Mouse (Mus musculus) bone marrow, adult 2 months (tissue): ENCODE measurements around the gene Smim9. TPM values are rescaled to one million over a fixed set of nuclear protein-coding genes. Genes with fewer than 3 reads are reported as not detected.

ENCODE experiments used
- H3K27ac ChIP-seq: fragments of 200-500 bp; 2 replicates; pipeline ENCODE4 v1.5.1; 2012; ENCODE audit warnings: low read depth, mild to moderate bottlenecking, control low read depth, inconsistent platforms, low read length; ENCODE audit not compliant: control insufficient read depth, poor library complexity, insufficient read depth
- H3K4me1 ChIP-seq: fragments of 200-500 bp; 2 replicates; pipeline ENCODE4 v1.6.1; 2011; ENCODE audit warnings: low read length; ENCODE audit not compliant: control insufficient read depth, insufficient read depth
- H3K4me3 ChIP-seq: fragments of 200-500 bp; replicated peaks from 2 replicates; pipeline ENCODE3; 2011; ENCODE audit warnings: mild to moderate bottlenecking, low read depth, low read length, control low read depth; ENCODE audit not compliant: control insufficient read depth
- CTCF ChIP-seq: fragments of 200-500 bp; IDR thresholded peaks from 2 replicates; pipeline ENCODE4 v1.5.1; 2011; ENCODE audit warnings: low read length, control low read depth; ENCODE audit not compliant: control insufficient read depth, insufficient read depth
- POLR2A ChIP-seq: fragments of 200-500 bp; IDR thresholded peaks from 2 replicates; pipeline ENCODE4 v1.6.1; 2011; ENCODE audit warnings: low read depth, mild to moderate bottlenecking, control low read depth, low read length, borderline replicate concordance; ENCODE audit not compliant: control insufficient read depth
- WGBS: fragments of 180-500 bp; shearing (Covaris S2); methylation state at CpG from one replicate; pipeline ENCODE4 v1.1.7; 2018; 5-methylcytosine and 5-hydroxymethylcytosine counted together
- polyA plus RNA-seq: library from polyadenylated mRNA; stranded (reverse); fragments of >200 nt; gene quantifications from 2 replicates; pipeline ENCODE4 v1.2.4, GENCODE M21; 2011; ENCODE audit warnings: low replicate concordance; ENCODE audit not compliant: missing spikeins, insufficient read depth, insufficient read length

The Smim9 gene
- polyA plus RNA-seq, 1 experiment = not detected

DNA sequence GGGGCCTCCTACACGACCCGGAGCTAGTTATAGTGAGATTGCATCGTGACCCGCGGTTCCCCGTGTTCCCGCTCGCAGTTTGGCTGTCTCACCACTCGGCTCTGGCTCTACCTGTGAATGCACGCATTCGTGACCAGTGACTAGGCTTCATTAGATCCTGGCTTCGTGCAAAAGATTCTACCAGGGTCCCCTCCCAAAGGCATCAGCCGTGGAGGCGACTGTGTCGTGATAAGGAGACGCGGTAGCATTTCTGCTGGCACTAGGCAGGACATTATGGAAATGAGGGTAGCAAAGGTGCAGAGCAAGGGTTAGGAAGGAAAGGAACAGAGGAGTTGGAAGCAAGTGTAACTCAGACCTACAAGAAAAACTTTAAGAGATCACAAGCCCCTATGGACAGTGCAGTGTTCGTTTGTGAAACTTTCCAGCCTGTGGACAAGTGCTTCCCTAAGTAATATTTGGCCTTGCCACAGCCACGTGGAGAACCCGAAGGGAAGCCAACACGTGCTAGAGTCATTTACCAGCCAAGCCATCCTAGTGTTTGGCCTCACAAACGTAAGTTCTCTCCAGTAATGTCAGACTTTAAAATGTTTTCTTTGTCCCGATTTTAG is 67.3 kb downstream of the Smim9 start:
- TF ChIP-seq CTCF = no peak
- no peak for TF ChIP-seq POLR2A
- 14% methylated on average over 23 of the region's 23 CpGs for WGBS
- Histone ChIP-seq H3K4me1 (no peaks in the 10 kb centered on the region), H3K4me3 (peak overlapping the region; percentile 97), H3K27ac (peak overlapping the region; percentile 45)

Other genes with a start within 250 kb of the Smim9 start
- 1.8 and 6.8 TPM in 2 replicates for gene Gab3, start 78.3 kb downstream of the Smim9 start, polyA plus RNA-seq
- gene Dkc1, start 67.9 kb downstream of the Smim9 start, polyA plus RNA-seq = 28.9 and 58.2 TPM in 2 replicates
- 64.2 and 105 TPM in 2 replicates for gene Mpp1, start 32.8 kb downstream of the Smim9 start, polyA plus RNA-seq
- 16.5 and 34.2 TPM in 2 replicates for gene Fundc2, start 218.6 kb upstream of the Smim9 start, polyA plus RNA-seq
- gene F8, start 218.8 kb upstream of the Smim9 start, polyA plus RNA-seq = 0.27 and 1.3 TPM in 2 replicates